Mouse (Mus musculus) bone marrow macrophage, adult 2 months (primary cell): ENCODE measurements around the gene D930007J09Rik.

ENCODE experiments used
- CTCF ChIP-seq: IDR thresholded peaks from 2 replicates; pipeline ENCODE4 v1.5.1; 2012; ENCODE audit warnings: low read depth, mild to moderate bottlenecking, low read length, moderate library complexity
- POLR2A ChIP-seq: IDR thresholded peaks from 2 replicates; pipeline ENCODE4 v1.6.1; 2012; ENCODE audit warnings: mild to moderate bottlenecking, low read depth, low read length, borderline replicate concordance

- no peak for TF ChIP-seq POLR2A
- TF ChIP-seq CTCF, result no peak
These were observed 38.7 kb upstream of the D930007J09Rik start for GRCm38 (mm10) chr13:32841349-32841748.
